8 mouse cellular contexts compared by ENCODE assay signal in the genomic region with DNA sequence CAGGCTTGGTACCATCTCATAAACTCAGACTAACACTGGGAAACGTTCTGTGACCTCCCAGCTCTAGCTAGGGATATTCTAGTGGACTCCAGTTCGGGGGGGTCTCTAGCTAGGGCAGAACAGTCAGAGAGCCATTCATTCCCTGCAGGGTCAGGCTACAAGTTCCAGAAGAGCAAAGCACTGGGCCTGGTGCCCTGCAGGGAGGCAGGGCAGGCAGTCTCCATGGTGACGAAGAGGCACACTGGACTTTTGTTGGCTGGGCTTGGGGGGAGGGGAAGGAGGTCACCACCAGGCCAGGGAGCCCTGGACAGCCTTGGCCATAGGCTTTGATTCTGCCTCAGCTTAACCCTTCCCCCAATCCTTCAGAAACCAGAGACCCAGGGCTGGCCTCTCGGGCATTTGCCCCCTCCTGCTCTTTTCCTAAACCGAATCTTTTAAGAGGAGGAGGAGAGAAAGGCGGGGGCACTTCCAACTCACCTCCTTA. TPM values are rescaled to one million over a fixed set of nuclear protein-coding genes. Genes with fewer than 3 reads are reported as not detected.
DNase-seq lines count a peak whose midpoint lies in the region; ATAC-seq lines count a peak whose summit lies in the region.

A gene (minus strand): TSS at position 51 of the 484 bp plus-strand sequence.

- peak within 1 kb of the TSS; percentile 79 for H3K4me3 ChIP-seq in embryonic facial prominence, embryonic 14.5 days (ENCODE audit: low read depth, low read length)
- H3K4me3 ChIP-seq in liver, embryonic 11.5 days (ENCODE audit: low read depth, low read length): peak within 1 kb of the TSS; percentile 73

- no peaks in the 10 kb centered on the region for H3K27me3 ChIP-seq in embryonic facial prominence, embryonic 14.5 days (replicated peaks; ENCODE audit: control insufficient read depth, insufficient read depth, low read length)
- H3K27me3 ChIP-seq in liver, embryonic 11.5 days (replicated peaks; ENCODE audit: control insufficient read depth, insufficient read depth, low read length): no peaks in the 10 kb centered on the region

- no peak; the same call in 1 of the 2 replicates for ATAC-seq in embryonic facial prominence, embryonic 14.5 days (ENCODE audit: low read depth)
- ATAC-seq in liver, embryonic 11.5 days (replicated peaks; ENCODE audit: low FRiP score): no peak

- no peaks in the 10 kb centered on the region for H3K36me3 ChIP-seq in embryonic facial prominence, embryonic 14.5 days (ENCODE audit: control insufficient read depth, insufficient read depth, low read length)
- no peaks in the 10 kb centered on the region for H3K36me3 ChIP-seq in liver, embryonic 11.5 days (ENCODE audit: control insufficient read depth, insufficient read depth, low read length)

- peaks cover 26% of the 10 kb centered on the region for H3K4me1 ChIP-seq in embryonic facial prominence, embryonic 14.5 days (ENCODE audit: control insufficient read depth, insufficient read depth, low read length)
- H3K4me1 ChIP-seq in liver, embryonic 11.5 days (replicated peaks; ENCODE audit: control insufficient read depth, insufficient read depth, low read length): peaks cover 32% of the 10 kb centered on the region

- H3K9me3 ChIP-seq in embryonic facial prominence, embryonic 14.5 days (ENCODE audit: control insufficient read depth, low read length): no peaks in the 10 kb centered on the region
- H3K9me3 ChIP-seq in liver, embryonic 11.5 days (ENCODE audit: control insufficient read depth, low read length): no peaks in the 10 kb centered on the region

- peak within 1 kb of the TSS; percentile 97 for H3K4me2 ChIP-seq in embryonic facial prominence, embryonic 14.5 days (ENCODE audit: low read depth, low read length)
- peak within 1 kb of the TSS; percentile 98 for H3K4me2 ChIP-seq in liver, embryonic 11.5 days

- DNase-seq in cerebellum, adult 18-20 months: peak; percentile 37 to 53
- no peak for DNase-seq in cerebellum, postnatal 14 days
- peak; percentile 14 for DNase-seq in 416B (ENCODE audit: low read depth)
- DNase-seq in embryonic facial prominence, embryonic 14.5 days (ENCODE audit: low spot score): peak; percentile 78
- peak; percentile 83 for DNase-seq in kidney, adult 11 months
- no peak for DNase-seq in liver, embryonic 11.5 days (ENCODE audit: low spot score)
- DNase-seq in right cerebral cortex, postnatal 36 days (ENCODE audit: low spot score in 2 of 2): peak; percentile 66 to 73
- DNase-seq in spleen, postnatal 4 days (ENCODE audit: low spot score in 2 of 2): no peak

- H3K9ac ChIP-seq in embryonic facial prominence, embryonic 14.5 days (ENCODE audit: low read depth, low read length): peak within 1 kb of the TSS; percentile 68
- peak within 1 kb of the TSS; percentile 71 for H3K9ac ChIP-seq in liver, embryonic 11.5 days (ENCODE audit: low read depth, low read length)

- peak within 1 kb of the TSS; percentile 24; the same call in 1 of the 2 replicates for H3K27ac ChIP-seq in embryonic facial prominence, embryonic 14.5 days (replicated peaks; ENCODE audit: low read depth, low read length)
- H3K27ac ChIP-seq in liver, embryonic 11.5 days (ENCODE audit: low read depth, low read length): no peak within 1 kb of the TSS

- 19% methylated on average over 5 of the region's 6 CpGs for WGBS in embryonic facial prominence, embryonic 14.5 days
- 29% methylated on average over 6 of the region's 6 CpGs for WGBS in liver, embryonic 11.5 days

RNA-seq across cellular contexts. Expression of the gene that starts here (rescaled TPM):
- polyA plus RNA-seq in embryonic facial prominence, embryonic 14.5 days (2014; fragmentation: Nextera tagmentation; extraction: Ambion mirVana): 0.92 TPM in 1 of 2 replicates, not detected in the other
- not detected in 2 replicates for polyA plus RNA-seq in liver, embryonic 11.5 days (2014; fragmentation: Nextera tagmentation; extraction: Ambion mirVana)

Comparison
In these comparisons a context has a peak if more than half of its experiments do, and no peak if none do; other contexts are left out.
1. DNase-seq: peak in cerebellum, adult 18-20 months (2 of 2), 416B (single experiment), kidney, adult 11 months (single experiment) and right cerebral cortex, postnatal 36 days (2 of 2); none in cerebellum, postnatal 14 days (0 of 2), liver, embryonic 11.5 days (single experiment) and spleen, postnatal 4 days (0 of 2).
2. Peak in DNase-seq, H3K4me3 ChIP-seq, H3K27ac ChIP-seq, H3K9ac ChIP-seq and H3K4me2 ChIP-seq in embryonic facial prominence, embryonic 14.5 days; RNA of the gene not detected or under 1 TPM.